Mouse (Mus musculus): ENCODE measurements around the gene Atp10a.

Gene Atp10a

GRCm38 (mm10) chr7:58655866-58656265, at the start of gene Atp10a:
Gene Atp10a (plus strand): TSS chr7:58656166.
- ChIA-PET POLR2A (no interaction called here), CTCF (no interaction called here)

- CTCF ChIA-PET = no interaction called here
- POLR2A ChIA-PET = no interaction called here
These were observed 37.9 kb upstream of the Atp10a start for GRCm38 (mm10) chr7:58618048-58618447.

GRCm38 (mm10) chr7:58626305-58627155, 29.4 kb upstream of the Atp10a start:
- POLR2A ChIA-PET = no interaction called here
- CTCF ChIA-PET = no interaction called here

- ChIA-PET CTCF (no interaction called here), POLR2A (no interaction called here)
These were observed 28.6 kb upstream of the Atp10a start for GRCm38 (mm10) chr7:58627381-58627780.

GRCm38 (mm10) chr7:58629233-58629632, 26.7 kb upstream of the Atp10a start:
- ChIA-PET CTCF (no interaction called here), POLR2A (no interaction called here)

GRCm38 (mm10) chr7:58633683-58634082, 22.3 kb upstream of the Atp10a start:
- ChIA-PET CTCF (no interaction called here), POLR2A (no interaction called here)

GRCm38 (mm10) chr7:58639676-58640075, 16.3 kb upstream of the Atp10a start:
- ChIA-PET CTCF (no interaction called here), POLR2A (no interaction called here)

GRCm38 (mm10) chr7:58640456-58640855, 15.5 kb upstream of the Atp10a start:
- ChIA-PET CTCF (no interaction called here), POLR2A (no interaction called here)

GRCm38 (mm10) chr7:58641916-58642315, 14.1 kb upstream of the Atp10a start:
- CTCF ChIA-PET = no interaction called here

GRCm38 (mm10) chr7:58647404-58647803, 8.6 kb upstream of the Atp10a start:
- ChIA-PET POLR2A (no interaction called here), CTCF (no interaction called here)

More at GRCm38 (mm10) chr7:58641916-58642315, 14.1 kb upstream of the Atp10a start:
- POLR2A ChIA-PET = no interaction called here

- POLR2A ChIA-PET = interaction anchor here in 1 of 4 experiments (2.3 kb wide), 1 partner anchor 10 kb away, joined by 10 read pairs; no protein-coding TSS in a partner anchor
- CTCF ChIA-PET = interaction anchor here in 1 of 4 experiments (0.6 kb wide), 1 partner anchor 24 kb away, joined by 3 read pairs; no protein-coding TSS in a partner anchor
These were observed 2.2 kb downstream of the Atp10a start for GRCm38 (mm10) chr7:58657913-58658789.

- ChIA-PET POLR2A (interaction anchor here in 1 of 4 experiments (2.3 kb wide), 1 partner anchor 9 kb away, joined by 10 read pairs; no protein-coding TSS in a partner anchor), CTCF (interaction anchor here in 1 of 4 experiments (0.6 kb wide), 1 partner anchor 1146 kb away, joined by 3 read pairs; no protein-coding TSS in a partner anchor)
These were observed 2.9 kb downstream of the Atp10a start for GRCm38 (mm10) chr7:58658790-58659405.

GRCm38 (mm10) chr7:58660046-58660445, 4.1 kb downstream of the Atp10a start:
- CTCF ChIA-PET = no interaction called here

GRCm38 (mm10) chr7:58660665-58661064, 4.7 kb downstream of the Atp10a start:
- ChIA-PET CTCF (no interaction called here), POLR2A (interaction anchor here in 1 of 4 experiments (0.6 kb wide), 1 partner anchor 562 kb away, joined by 3 read pairs; no protein-coding TSS in a partner anchor)

More at GRCm38 (mm10) chr7:58660046-58660445, 4.1 kb downstream of the Atp10a start:
- POLR2A ChIA-PET = interaction anchor here in 2 of 4 experiments (0.6 to 0.7 kb wide), 2 partner anchors 507 to 561 kb away, joined by 3 read pairs; no protein-coding TSS in a partner anchor

GRCm38 (mm10) chr7:58661076-58661475, 5.1 kb downstream of the Atp10a start:
- POLR2A ChIA-PET = no interaction called here
- CTCF ChIA-PET = no interaction called here

GRCm38 (mm10) chr7:58668617-58669016, 12.7 kb downstream of the Atp10a start:
- CTCF ChIA-PET = interaction anchor here in 1 of 4 experiments (0.7 kb wide), 1 partner anchor 1079 kb away, joined by 4 read pairs; no protein-coding TSS in a partner anchor
- POLR2A ChIA-PET = interaction anchor here in 2 of 4 experiments (0.6 to 1.7 kb wide), 5 partner anchors 9 to 97 kb away, joined by 3 to 10 read pairs (median 3); no protein-coding TSS in a partner anchor

GRCm38 (mm10) chr7:58676075-58676474, 20.1 kb downstream of the Atp10a start:
- ChIA-PET POLR2A (interaction anchor here in 1 of 4 experiments (1.0 kb wide), 1 partner anchor 10 kb away, joined by 3 read pairs; no protein-coding TSS in a partner anchor), CTCF (no interaction called here)

- ChIA-PET POLR2A (interaction anchor here in 1 of 4 experiments (1.0 kb wide), 1 partner anchor 9 kb away, joined by 3 read pairs; no protein-coding TSS in a partner anchor), CTCF (interaction anchor here in 2 of 4 experiments (0.5 to 0.6 kb wide), 2 partner anchors 105 to 584 kb away, joined by 3 to 4 read pairs; no protein-coding TSS in a partner anchor)
These were observed 21.3 kb downstream of the Atp10a start for GRCm38 (mm10) chr7:58677111-58677805.

GRCm38 (mm10) chr7:58685967-58686366, 30.0 kb downstream of the Atp10a start:
- POLR2A ChIA-PET = interaction anchor here in 1 of 4 experiments (0.9 to 1.1 kb wide), 2 partner anchors 10 to 18 kb away, joined by 3 read pairs; no protein-coding TSS in a partner anchor
- CTCF ChIA-PET = no interaction called here

All from embryonic stem cell, embryonic (primary cell).